Mouse (Mus musculus) erythroblast, embryonic 14.5 days (primary cell): ENCODE results near the gene Mgat4c.

Experiments used
- GATA1 ChIP-seq: IDR thresholded peaks from 2 replicates; pipeline ENCODE4 v1.6.1; 2012; ENCODE audit warnings: low read length, inconsistent platforms, mixed read lengths
- TAL1 ChIP-seq: IDR thresholded peaks from 3 replicates; pipeline ENCODE4 v1.6.1; 2012; ENCODE audit warnings: low read length, inconsistent platforms, mixed read lengths

- no peak for TF ChIP-seq GATA1
- TF ChIP-seq TAL1, result no peak
These were observed 563.3 kb downstream of the Mgat4c start for GRCm38 (mm10) chr10:102244601-102245000.
